20 mouse cellular contexts compared by ENCODE assay signal in the genomic region with DNA sequence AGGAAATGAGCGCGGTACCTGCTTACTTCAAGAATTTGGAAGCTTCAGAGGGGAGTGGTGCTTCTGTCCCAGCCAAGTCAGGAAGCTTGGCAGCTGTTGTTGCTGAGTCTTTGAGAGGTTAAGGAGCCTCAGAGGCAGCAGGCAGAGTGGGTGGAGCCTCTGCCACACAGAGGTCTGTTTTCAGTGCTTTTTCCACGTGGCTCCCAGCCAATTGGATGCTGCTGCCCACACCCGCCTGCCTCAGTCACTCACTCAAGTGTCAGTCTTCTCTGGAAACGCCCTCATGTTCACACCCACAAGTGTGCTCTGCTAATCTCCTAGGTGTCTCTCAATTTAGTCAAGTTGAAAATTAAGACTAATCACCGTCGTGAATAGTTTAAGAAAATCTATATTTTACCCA.
DNase-seq lines count a peak whose midpoint lies in the region; ATAC-seq and TF ChIP-seq lines count a peak whose summit lies in the region.
"Had no signal": no experiment of that assay in that cellular context is flagged by ENCODE, and none has a peak within 500 bp of the region (broad histone marks: within the 10 kb centered on the region; RNA-seq: fewer than 3 reads in every experiment).

No protein-coding gene starts in this region.

- no peak overlapping the region for H3K4me2 ChIP-seq in stomach, postnatal 0 days (replicated peaks; ENCODE audit: low read depth)
- H3K4me2 ChIP-seq: embryonic facial prominence, embryonic 15.5 days; forebrain, embryonic 15.5 days; heart, embryonic 11.5 days; intestine, embryonic 15.5 days; limb, embryonic 15.5 days had no signal

- WGBS in stomach, postnatal 0 days: 44% methylated on average over 7 of the region's 7 CpGs

- H3K27ac ChIP-seq in stomach, postnatal 0 days (replicated peaks): no peak overlapping the region
- H3K27ac ChIP-seq: embryonic facial prominence, embryonic 15.5 days; forebrain, embryonic 15.5 days; intestine, embryonic 15.5 days; kidney, postnatal 0 days; layer of hippocampus, adult 2 months; limb, embryonic 15.5 days had no signal

- no peaks in the 10 kb centered on the region for H3K36me3 ChIP-seq in stomach, postnatal 0 days (ENCODE audit: control insufficient read depth, insufficient read depth, low read length)
- H3K36me3 ChIP-seq: embryonic facial prominence, embryonic 15.5 days; forebrain, embryonic 15.5 days; intestine, embryonic 15.5 days; limb, embryonic 15.5 days had no signal

- peak; percentile 82 for ATAC-seq in stomach, postnatal 0 days (ENCODE audit: low FRiP score, low TSS enrichment)
- ATAC-seq: activated CD4-positive, CD25-positive, alpha-beta regulatory T cell, adult 4 months; forebrain, embryonic 15.5 days; midbrain, embryonic 16.5 days had no signal

- no peak for TF ChIP-seq CTCF in stomach, postnatal 0 days (IDR thresholded peaks at IDR 0.05; ENCODE audit: low read depth)

- no peaks in the 10 kb centered on the region for H3K9me3 ChIP-seq in stomach, postnatal 0 days (ENCODE audit: control insufficient read depth, low read length)
- H3K9me3 ChIP-seq: embryonic facial prominence, embryonic 15.5 days; forebrain, embryonic 15.5 days; intestine, embryonic 15.5 days; limb, embryonic 15.5 days had no signal

- DNase-seq in cerebellum, postnatal 10 days: peak; percentile 21 to 42
- DNase-seq in cerebellum, adult 8-10 months: no peak
- peak; percentile 2 for DNase-seq in kidney, adult 9 months
- no peak for DNase-seq in kidney, adult 11 months
- DNase-seq in right cerebral cortex, postnatal 10 days (ENCODE audit: low spot score in 2 of 2): peak; percentile 26 to 35
- no peak for DNase-seq in right cerebral cortex, postnatal 36 days (ENCODE audit: low spot score in 2 of 2)
- DNase-seq in stomach, postnatal 0 days (ENCODE audit: low spot score): peak; percentile 67
- DNase-seq in spleen, postnatal 36 days (ENCODE audit: low spot score in 2 of 2): no peak
- DNase-seq: adrenal gland, postnatal 25 days; cerebellum, postnatal 14 days; right cerebral cortex, postnatal 4 days had no signal

- no peaks in the 10 kb centered on the region for H3K4me1 ChIP-seq in stomach, postnatal 0 days (replicated peaks; ENCODE audit: control insufficient read depth, insufficient read depth)
- H3K4me1 ChIP-seq: embryonic facial prominence, embryonic 15.5 days; forebrain, embryonic 15.5 days; intestine, embryonic 15.5 days had no signal

- H3K4me3 ChIP-seq in stomach, postnatal 0 days (ENCODE audit: low read depth, low read length): no peak overlapping the region
- H3K4me3 ChIP-seq: embryonic facial prominence, embryonic 15.5 days; forebrain, embryonic 15.5 days; intestine, embryonic 15.5 days; layer of hippocampus, adult 2 months; limb, embryonic 15.5 days had no signal

- H3K9ac ChIP-seq in stomach, postnatal 0 days (ENCODE audit: low read length): no peak overlapping the region
- H3K9ac ChIP-seq: embryonic facial prominence, embryonic 15.5 days; forebrain, embryonic 15.5 days; intestine, embryonic 15.5 days; limb, embryonic 15.5 days had no signal

- no peaks in the 10 kb centered on the region for H3K27me3 ChIP-seq in stomach, postnatal 0 days (ENCODE audit: control insufficient read depth, insufficient read depth, low read length)
- H3K27me3 ChIP-seq: embryonic facial prominence, embryonic 15.5 days; forebrain, embryonic 15.5 days; intestine, embryonic 15.5 days; limb, embryonic 15.5 days had no signal

- TF ChIP-seq EP300 in stomach, postnatal 0 days (optimal IDR thresholded peaks at IDR 0.05): no peak

Comparison
In these comparisons a context has a peak if more than half of its experiments do, and no peak if none do; other contexts are left out.
1. DNase-seq: peak in cerebellum, postnatal 10 days (2 of 2), kidney, adult 9 months (single experiment), right cerebral cortex, postnatal 10 days (2 of 2) and stomach, postnatal 0 days (single experiment); none in cerebellum, adult 8-10 months (single experiment), kidney, adult 11 months (single experiment), right cerebral cortex, postnatal 36 days (0 of 2) and spleen, postnatal 36 days (0 of 2).